Mouse (Mus musculus) heart, adult 2 months (tissue): ENCODE measurements around the gene Gm42669. TPM values are rescaled to one million over a fixed set of nuclear protein-coding genes. Genes with fewer than 3 reads are reported as not detected.

ENCODE experiments used
- DNase-seq, 2 experiments: peaks; one replicate each; pipeline ENCODE4 v3.0.0; 2021
- H3K27ac ChIP-seq: fragments of 200-600 bp; 2 replicates; pipeline ENCODE4 v1.8.1; 2022
- H3K27me3 ChIP-seq: fragments of 200-500 bp; 2 replicates; pipeline ENCODE4 v1.6.1; 2012; ENCODE audit warnings: mild to moderate bottlenecking, low read length, inconsistent platforms, mixed read lengths; ENCODE audit not compliant: control insufficient read depth, insufficient read depth
- H3K36me3 ChIP-seq: fragments of 200-500 bp; 2 replicates; pipeline ENCODE4 v1.6.1; 2012; ENCODE audit warnings: low read length, inconsistent platforms; ENCODE audit not compliant: control insufficient read depth, insufficient read depth
- H3K4me1 ChIP-seq: fragments of 200-500 bp; 2 replicates; pipeline ENCODE4 v1.6.1; 2011; ENCODE audit warnings: low read length; ENCODE audit not compliant: control insufficient read depth, insufficient read depth
- H3K4me3 ChIP-seq: fragments of 200-600 bp; 2 replicates; pipeline ENCODE4 v1.8.1; 2022
- H3K79me2 ChIP-seq: fragments of 200-500 bp; replicated peaks from 2 replicates; pipeline ENCODE4 v1.6.1; 2012; ENCODE audit warnings: mild to moderate bottlenecking, inconsistent platforms, low read length, moderate library complexity, mixed read lengths; ENCODE audit not compliant: control insufficient read depth, insufficient read depth
- H3K9ac ChIP-seq: fragments of 200-500 bp; 2 replicates; pipeline ENCODE4 v1.6.1; 2012; ENCODE audit warnings: low read depth, mild to moderate bottlenecking, control low read depth, inconsistent platforms, low read length, mixed read lengths
- CTCF ChIP-seq: fragments of 200-600 bp; IDR thresholded peaks from 2 replicates; pipeline ENCODE4 v1.8.1; 2022; ENCODE audit warnings: antibody characterized with exemption, mild to moderate bottlenecking, moderate library complexity
- EP300 ChIP-seq: fragments of 200-500 bp; IDR thresholded peaks from 2 replicates; pipeline ENCODE4 v1.6.1; 2011; ENCODE audit warnings: low read depth, low read length, control low read depth; ENCODE audit not compliant: insufficient read depth
- POLR2A ChIP-seq: fragments of 200-500 bp; IDR thresholded peaks from 2 replicates; pipeline ENCODE4 v1.6.1; 2011; ENCODE audit warnings: mild to moderate bottlenecking, low read depth, low read length, control low read depth; ENCODE audit not compliant: insufficient read depth
- WGBS: fragments of 180-500 bp; shearing (Covaris S2); methylation state at CpG from one replicate; pipeline ENCODE4 v1.1.7; 2018; 5-methylcytosine and 5-hydroxymethylcytosine counted together
- intact Hi-C: fragments of 180-260 bp; cut with DNase I; formaldehyde crosslinking; loops from one replicate; pipeline ENCODE4 v1.15.1; 2025
- polyA plus RNA-seq: library from polyadenylated mRNA; depleted of rRNA; stranded (reverse); fragments of >200 nt; gene quantifications from 2 replicates; pipeline ENCODE4 v1.2.3, GENCODE M21; 2012
- total RNA-seq, 2 experiments: library from RNA; stranded (reverse); gene quantifications; 2 replicates each; pipeline ENCODE4 v1.2.3; 2021

Gm42669 gene
- total and polyA plus RNA-seq, 3 experiments: 0.08 TPM; not detected in 2

- Histone ChIP-seq H3K9ac (no peak overlapping the region), H3K4me1 (no peaks in the 10 kb centered on the region), H3K27ac (no peak overlapping the region), H3K79me2 (no peaks in the 10 kb centered on the region), H3K27me3 (no peaks in the 10 kb centered on the region), H3K36me3 (no peaks in the 10 kb centered on the region), H3K4me3 (no peak overlapping the region)
- DNase-seq: no peak
- 77% methylated on average over 3 of the region's 3 CpGs for WGBS
- TF ChIP-seq POLR2A (no peak), CTCF (no peak), EP300 (no peak)
- intact Hi-C loops: no loop called here
Observed at GRCm38 (mm10) chr5:107528856-107529255, 21.4 kb downstream of the Gm42669 start.

- Histone ChIP-seq H3K27me3 (no peaks in the 10 kb centered on the region), H3K4me1 (no peaks in the 10 kb centered on the region), H3K9ac (no peak overlapping the region), H3K36me3 (no peaks in the 10 kb centered on the region), H3K79me2 (no peaks in the 10 kb centered on the region), H3K27ac (no peak overlapping the region), H3K4me3 (no peak overlapping the region)
- no peak for TF ChIP-seq CTCF
- no peak for TF ChIP-seq EP300
- no peak for TF ChIP-seq POLR2A
- 37% methylated on average over 2 of the region's 2 CpGs for WGBS
- no peak for DNase-seq
- intact Hi-C loops: no loop called here
Observed at GRCm38 (mm10) chr5:107533590-107533989, 26.2 kb downstream of the Gm42669 start.

DNA sequence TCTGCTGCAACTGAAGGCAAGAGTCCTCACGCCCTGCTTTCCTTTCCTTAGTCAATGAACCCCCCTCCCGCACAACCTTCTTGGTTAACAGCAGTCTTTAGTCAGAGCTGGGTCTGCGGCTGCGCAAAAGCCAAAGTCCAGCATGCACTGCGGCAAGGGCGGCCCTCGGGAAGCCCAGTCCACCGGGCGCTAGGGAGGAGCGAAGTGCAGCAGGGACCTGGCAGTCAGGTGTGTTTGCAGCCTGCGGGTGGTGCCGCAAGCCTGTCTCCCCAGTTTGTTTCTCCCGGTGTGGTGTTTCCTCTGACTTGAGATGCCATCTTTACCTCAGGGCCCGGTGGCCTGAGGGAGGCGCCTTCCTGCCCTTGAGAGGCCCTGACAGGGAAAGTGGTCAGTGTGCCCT is 27.2 kb downstream of the Gm42669 start, which contains the start of gene 1700028K03Rik:
1700028K03Rik (plus strand) TSS at position 129 of the 400 bp plus-strand sequence.
- Histone ChIP-seq H3K9ac (no peak within 1 kb of the TSS), H3K4me1 (no peaks in the 10 kb centered on the region), H3K27ac (no peak within 1 kb of the TSS), H3K27me3 (no peaks in the 10 kb centered on the region), H3K4me3 (no peak within 1 kb of the TSS), H3K79me2 (no peaks in the 10 kb centered on the region), H3K36me3 (no peaks in the 10 kb centered on the region)
- no peak for DNase-seq
- TF ChIP-seq EP300: no peak
- TF ChIP-seq POLR2A: no peak
- no peak for TF ChIP-seq CTCF
- WGBS: 73% methylated on average over 15 of the region's 15 CpGs
- intact Hi-C loops: no loop called here

DNA sequence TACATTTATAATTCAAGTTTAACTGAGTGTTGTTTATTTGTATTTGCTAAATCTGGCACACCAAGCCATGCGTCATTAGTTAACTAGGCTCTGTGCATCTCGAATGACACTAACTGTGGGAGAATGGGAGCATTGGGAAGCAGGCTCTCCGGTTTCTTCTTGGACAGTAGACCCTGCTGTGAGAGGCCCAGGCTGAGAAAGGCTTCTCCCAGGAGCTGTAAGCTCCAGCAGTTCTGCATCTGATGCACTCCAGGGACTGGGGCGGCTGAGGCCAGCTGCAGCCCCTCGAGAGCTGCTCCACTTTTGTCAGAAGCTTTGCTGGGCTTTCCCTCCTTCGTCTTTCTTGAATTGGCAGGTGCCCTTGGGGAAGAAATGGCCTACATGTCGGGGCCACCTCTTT is 34.3 kb downstream of the Gm42669 start:
- TF ChIP-seq CTCF: no peak
- TF ChIP-seq POLR2A: no peak
- no peak for TF ChIP-seq EP300
- WGBS: 51% methylated on average over 7 of the region's 7 CpGs
- H3K4me1 ChIP-seq: no peaks in the 10 kb centered on the region; the same call in 1 of the 2 replicates

GRCm38 (mm10) chr5:107545927-107546326 is 38.5 kb downstream of the Gm42669 start:
- no peaks in the 10 kb centered on the region for H3K79me2 ChIP-seq
- H3K9ac ChIP-seq: no peak overlapping the region
- no peak overlapping the region for H3K4me3 ChIP-seq
- H3K27ac ChIP-seq: no peak overlapping the region
- no peaks in the 10 kb centered on the region; the same call in 1 of the 2 replicates for H3K4me1 ChIP-seq
- no peaks in the 10 kb centered on the region for H3K36me3 ChIP-seq
- no peaks in the 10 kb centered on the region for H3K27me3 ChIP-seq
- 62% methylated on average over 4 of the region's 4 CpGs for WGBS
- intact Hi-C loops: no loop called here
- no peak for DNase-seq
- no peak for TF ChIP-seq CTCF
- no peak for TF ChIP-seq EP300
- no peak for TF ChIP-seq POLR2A

More for the DNA sequence above, 34.3 kb downstream of the Gm42669 start:
- intact Hi-C loops: no loop called here
- Histone ChIP-seq H3K9ac (no peak overlapping the region), H3K27ac (no peak overlapping the region; the same call in 1 of the 2 replicates), H3K27me3 (no peaks in the 10 kb centered on the region), H3K36me3 (no peaks in the 10 kb centered on the region), H3K79me2 (no peaks in the 10 kb centered on the region), H3K4me3 (no peak overlapping the region)
- DNase-seq: peak; percentile 21 to 26

DNA sequence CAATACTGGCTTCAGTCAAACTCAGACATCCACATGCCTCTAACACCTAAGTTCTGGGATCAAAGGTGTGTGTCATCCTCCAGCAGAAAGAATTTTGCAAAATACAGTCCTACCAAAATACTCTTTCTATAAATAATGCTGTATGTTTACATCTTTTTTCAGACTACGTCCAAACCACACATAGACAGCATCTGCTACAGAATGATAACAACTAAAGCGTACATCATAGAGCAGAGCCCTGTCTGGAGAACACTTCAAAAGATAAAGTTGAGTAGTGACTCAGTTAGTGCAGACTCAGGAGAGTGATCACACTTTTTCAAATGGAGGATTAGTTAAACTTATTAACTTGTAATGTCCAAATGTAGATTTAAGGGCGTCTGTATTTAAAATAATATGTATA is 40.5 kb downstream of the Gm42669 start:
- WGBS: 75% methylated on average over 3 of the region's 3 CpGs
- Histone ChIP-seq H3K79me2 (no peaks in the 10 kb centered on the region), H3K36me3 (no peaks in the 10 kb centered on the region), H3K4me1 (no peaks in the 10 kb centered on the region; the same call in 1 of the 2 replicates), H3K9ac (no peak overlapping the region), H3K27me3 (no peaks in the 10 kb centered on the region), H3K27ac (no peak overlapping the region), H3K4me3 (no peak overlapping the region)
- TF ChIP-seq POLR2A (no peak), EP300 (no peak), CTCF (no peak)
- intact Hi-C loops: no loop called here
- DNase-seq: no peak
